Mouse (Mus musculus) liver, adult 2 months (tissue): ENCODE measurements around the gene Il6ra.

Experiments
- CTCF ChIP-seq: fragments of 200-500 bp; IDR thresholded peaks from 2 replicates; pipeline ENCODE4 v1.5.1; 2011; ENCODE audit warnings: low read depth, low read length, control low read depth
- POLR2A ChIP-seq: fragments of 200-500 bp; IDR thresholded peaks from 2 replicates; pipeline ENCODE4 v1.6.1; 2011; ENCODE audit warnings: low read length, control low read depth; ENCODE audit not compliant: insufficient read depth; ENCODE audit errors: extremely low read depth

- TF ChIP-seq CTCF (no peak), POLR2A (no peak)
Observed at GRCm38 (mm10) chr3:89945026-89945425, 32.0 kb upstream of the Il6ra start.
